ENCODE assay signal across 8 mouse cellular contexts in the genomic region with DNA sequence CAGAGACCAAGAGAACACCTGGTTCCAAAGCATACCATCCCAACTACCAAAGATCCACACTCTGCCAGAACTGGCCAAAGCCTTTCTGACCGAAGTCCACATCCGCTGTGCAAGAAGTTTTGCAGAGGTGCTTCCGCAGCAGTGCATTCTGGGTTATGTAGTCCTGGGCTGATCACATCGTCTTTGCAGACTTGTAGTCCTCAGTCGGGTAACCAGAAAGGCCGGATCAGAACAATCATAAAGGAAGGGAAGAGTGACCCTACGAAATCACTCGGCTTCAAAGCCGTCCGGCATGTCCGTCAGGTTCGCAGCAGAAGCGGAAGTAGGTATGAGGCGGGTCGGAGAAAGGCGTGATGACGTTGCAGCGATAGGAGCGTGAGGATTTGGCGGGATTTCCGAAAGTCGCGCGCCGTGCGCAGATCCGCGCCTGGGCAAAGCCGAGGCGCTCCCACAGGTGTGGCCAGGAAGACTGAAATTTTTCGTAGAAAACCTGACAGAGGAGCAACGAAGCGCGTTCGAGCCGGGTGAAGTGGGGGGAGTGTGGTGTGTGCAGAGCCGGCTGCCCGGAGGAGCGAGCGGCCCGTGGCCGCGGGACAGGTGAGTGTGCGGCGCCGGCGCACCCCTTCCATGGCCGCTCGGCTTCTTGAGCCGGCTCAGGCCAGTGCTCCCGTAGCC. TPM values are rescaled to one million over a fixed set of nuclear protein-coding genes. Genes with fewer than 3 reads are reported as not detected.
DNase-seq lines count a peak whose midpoint lies in the region; ATAC-seq lines count a peak whose summit lies in the region.

A gene (plus strand): TSS at position 356 of the 675 bp plus-strand sequence.

- peak; percentile 96 for ATAC-seq in inflammation-experienced regulatory T-cells, adult 6 months
- ATAC-seq in megakaryocyte-erythroid progenitor cell, adult 5-6 weeks (replicated peaks; ENCODE audit: low FRiP score, low TSS enrichment, poor library complexity, severe bottlenecking), result peak; percentile 89

- DNase-seq in adrenal gland, adult (ENCODE audit: inconsistent age in 2 of 2, low spot score in 1 of 2), result peak; percentile 89 to 97
- DNase-seq in embryo, embryonic 10.5 days (ENCODE audit: low spot score), result peak; percentile 92
- peak; percentile 81 for DNase-seq in gastrocnemius, postnatal 14 days
- DNase-seq in left cerebral cortex, postnatal 10 days (ENCODE audit: extremely low spot score in 1 of 2, low spot score in 2 of 2), result peak; percentile 82 to 90
- peak; percentile 88 for DNase-seq in right cerebral cortex, postnatal 25 days
- peak; percentile 81 to 87 for DNase-seq in urinary bladder, postnatal 4 days (ENCODE audit: low spot score in 2 of 2)

- intact Hi-C loops in gastrocnemius, postnatal 14 days (cut with DNase I; ENCODE audit: low total_unique reads), result no loop called here
- intact Hi-C loops in left cerebral cortex, postnatal 10 days (cut with DNase I), result loop anchor here (5.0 kb wide), 1 partner anchor 65 kb away; a partner anchor contains a TSS

RNA-seq across cellular contexts. Expression of the gene that starts here (rescaled TPM):
- 1 to 10 TPM; 2.6 to 3.1 TPM for total RNA-seq in gastrocnemius, postnatal 14 days (2021)
- 10 to 100 TPM in 1 of 3 experiments, 1 to 10 TPM in 2; 3.8 to 40.3 (median 4.5) TPM for polyA plus RNA-seq in inflammation-experienced regulatory T-cells, adult 6 months (2017; shearing (Covaris generic))
- 1 to 10 TPM; 2.8 to 3.6 TPM for total RNA-seq in left cerebral cortex, postnatal 10 days (2021)
- total RNA-seq in megakaryocyte-erythroid progenitor cell, adult 5-6 weeks (2014; fragmentation: Nextera tagmentation), result 38.1 and 53.7 TPM in 2 replicates
- 28.4 and 33.1 TPM in 2 replicates for total RNA-seq in megakaryocyte-erythroid progenitor cell, adult 5-6 weeks (2017)

Comparison
In these comparisons a context has a peak if more than half of its experiments do, and no peak if none do; other contexts are left out.
1. Peak in every context shown above with its lines: DNase-seq and ATAC-seq.
2. RNA of the gene that starts here (total RNA-seq): 28.4 to 53.7 TPM in megakaryocyte-erythroid progenitor cell, adult 5-6 weeks; 2.8 to 3.6 TPM in left cerebral cortex, postnatal 10 days and 2.6 to 3.1 TPM in gastrocnemius, postnatal 14 days; every median in the first group is over 4 times any median in the second.